Mouse (Mus musculus): ENCODE results near the gene Rpusd1.
A peak's percentile ranks its signal among the peaks of the same experiment; 100 is the strongest.

Rpusd1 gene

GRCm38 (mm10) chr17:25727265-25728008, at the start of gene Rpusd1, which contains the start of gene Chtf18:
TSS of gene Rpusd1 (plus strand) at chr17:25727670.
TSS of gene Chtf18 (minus strand) at chr17:25727419.
- peak; percentile 99 for DNase-seq (ENCODE audit: low spot score in 2 of 2)

DNA sequence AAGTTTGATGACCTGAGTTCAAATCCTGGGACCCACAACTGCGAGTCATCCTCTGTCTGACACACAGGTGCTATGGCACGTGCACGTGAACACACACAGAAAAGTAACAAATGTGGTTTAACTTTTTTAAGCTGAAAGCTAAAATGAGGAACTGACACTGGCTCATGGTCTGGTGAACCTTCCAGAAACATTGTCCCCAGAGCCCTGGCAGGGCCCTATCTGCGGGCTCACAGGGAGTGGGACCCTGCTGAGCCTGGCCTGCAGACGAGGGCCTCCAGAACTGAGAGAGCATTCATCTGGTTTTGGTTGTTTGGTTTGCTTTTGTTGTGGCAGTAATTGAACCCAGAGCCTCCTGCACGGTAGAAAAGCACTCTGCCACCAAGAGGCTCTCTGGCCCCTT, 49.5 kb upstream of the Rpusd1 start:
- no peak for DNase-seq (ENCODE audit: low spot score in 2 of 2)

GRCm38 (mm10) chr17:25679818-25680217, 47.7 kb upstream of the Rpusd1 start:
- DNase-seq (ENCODE audit: low spot score in 2 of 2) = no peak

DNA sequence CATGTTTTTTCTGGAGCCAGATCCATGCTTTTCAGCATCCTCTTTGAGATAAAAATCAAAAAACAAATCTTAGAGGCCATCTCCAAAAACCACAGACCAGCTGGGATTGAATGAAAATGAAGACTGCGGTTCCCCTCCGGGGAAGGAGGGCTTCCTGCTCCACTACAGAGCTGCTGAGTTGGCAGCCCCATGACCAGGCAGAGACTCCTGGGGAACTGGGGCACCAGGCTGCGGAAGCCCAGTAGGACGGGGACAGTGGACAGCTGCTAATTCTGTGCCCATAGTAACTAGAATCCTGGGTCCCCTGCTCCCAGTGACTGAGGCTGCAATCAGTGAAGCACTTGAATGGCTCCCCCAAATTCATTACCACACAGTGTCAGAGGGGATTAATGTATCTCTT, 45.8 kb upstream of the Rpusd1 start:
- no peak for DNase-seq (ENCODE audit: low spot score in 2 of 2)

DNA sequence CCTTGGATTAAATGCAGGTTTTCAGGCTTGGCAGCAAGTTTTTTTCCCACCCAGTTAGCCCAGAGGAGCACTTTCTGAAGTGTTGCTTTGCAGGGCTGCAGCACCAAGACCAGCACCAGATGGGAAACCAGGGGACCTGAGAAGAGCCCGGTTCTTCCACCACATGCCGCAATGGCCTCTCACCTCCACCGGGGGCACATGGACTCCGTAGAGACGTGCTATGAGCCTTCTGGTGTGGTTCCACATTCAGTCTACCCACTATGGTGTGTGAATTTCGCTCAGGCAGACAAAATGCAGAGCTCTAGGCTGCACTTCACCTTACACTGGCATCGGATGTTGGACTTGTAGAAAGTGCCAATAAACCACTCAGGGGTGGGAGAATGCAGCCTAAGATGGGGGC, 41.1 kb upstream of the Rpusd1 start:
- DNase-seq (ENCODE audit: low spot score in 2 of 2) = no peak

DNA sequence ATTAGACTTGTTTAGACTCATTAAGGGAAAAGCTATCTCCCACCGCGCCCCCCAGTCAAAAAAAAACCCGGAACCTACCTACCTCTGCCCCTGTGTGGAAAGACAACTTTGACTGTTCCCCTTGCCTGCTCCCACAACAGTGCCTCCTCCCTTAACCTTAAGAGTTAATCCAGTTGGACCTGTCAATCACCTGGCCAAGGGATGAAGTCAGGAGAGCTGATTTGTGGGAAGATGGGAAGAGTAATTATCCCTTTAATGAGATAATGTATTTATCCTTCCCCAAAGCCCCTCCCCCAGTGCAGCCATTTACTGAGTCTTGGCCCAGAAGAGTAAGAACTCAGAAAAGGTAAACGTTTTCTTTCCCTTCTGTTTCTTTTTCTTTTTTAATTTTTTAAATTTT, 38.5 kb upstream of the Rpusd1 start:
- DNase-seq (ENCODE audit: low spot score in 2 of 2) = no peak

DNA sequence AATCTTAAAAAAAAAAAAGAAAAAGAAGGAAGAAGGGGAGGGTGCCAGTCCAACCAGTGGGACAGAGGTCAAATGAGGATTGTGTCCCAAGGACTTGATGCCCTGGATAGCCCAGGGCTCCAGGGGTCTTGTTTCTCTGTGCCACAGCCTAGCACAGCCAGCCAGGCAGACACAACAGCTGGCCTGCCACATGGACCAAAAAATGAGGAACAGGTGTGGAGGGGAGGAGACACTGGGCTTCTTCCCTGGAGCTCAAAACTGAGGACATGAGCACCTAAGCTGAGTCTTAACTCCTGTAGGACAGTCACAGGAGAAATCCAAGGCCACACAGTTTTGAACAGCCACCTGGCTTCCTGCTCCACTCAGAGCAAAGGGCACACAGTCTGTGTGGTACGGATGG, 31.2 kb upstream of the Rpusd1 start:
- no peak for DNase-seq (ENCODE audit: low spot score in 2 of 2)

DNA sequence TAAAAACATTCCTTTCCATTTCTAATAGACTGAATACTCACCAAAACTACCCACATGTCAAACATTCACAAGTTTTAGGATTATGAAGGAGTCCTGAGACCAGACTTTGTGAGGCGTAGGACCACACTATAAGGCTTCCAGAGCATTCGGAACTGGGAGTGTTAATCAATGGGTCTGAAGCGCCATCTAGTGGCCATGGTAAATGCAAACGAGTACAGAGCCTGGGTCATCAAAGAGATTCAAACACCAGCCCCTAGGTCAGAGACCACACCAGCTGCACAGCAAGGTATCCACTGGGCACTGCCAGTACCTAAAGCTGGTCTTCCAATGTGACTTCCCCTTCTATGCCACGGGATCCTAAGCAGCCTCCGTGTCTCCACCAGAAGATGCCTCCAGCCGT, 29.0 kb upstream of the Rpusd1 start:
- DNase-seq (ENCODE audit: low spot score in 2 of 2) = peak; percentile 58 to 61

DNA sequence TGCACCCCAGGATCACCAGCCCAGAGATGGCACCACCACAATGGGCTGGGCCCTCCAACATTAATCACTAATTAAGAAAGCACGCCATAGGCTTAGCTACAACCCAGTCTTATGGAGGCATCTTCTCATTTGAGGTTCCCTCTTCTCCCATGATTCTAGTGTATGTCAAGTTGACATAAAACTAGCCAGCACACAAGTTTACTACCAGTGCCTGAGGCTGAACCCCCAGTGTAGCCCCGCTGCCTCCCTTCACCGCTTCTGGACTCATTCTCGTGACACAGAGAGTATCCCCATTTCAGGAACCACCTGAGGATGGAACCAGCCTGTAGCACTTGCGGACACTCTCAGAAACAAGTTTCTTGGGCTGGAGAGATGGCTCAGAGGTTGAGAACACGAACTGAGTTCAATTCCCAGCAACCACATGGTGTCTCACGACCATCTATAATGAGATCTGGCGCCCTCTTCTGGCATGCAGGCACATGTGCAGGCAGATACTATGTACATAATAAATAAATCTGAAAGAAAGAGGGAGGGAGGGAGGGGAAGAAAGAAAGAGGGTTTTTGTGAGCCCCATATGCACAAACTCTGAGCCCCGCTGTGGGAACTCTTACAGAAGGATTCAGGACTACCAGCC, 26.5 kb upstream of the Rpusd1 start:
- DNase-seq (ENCODE audit: low spot score in 2 of 2) = no peak

DNA sequence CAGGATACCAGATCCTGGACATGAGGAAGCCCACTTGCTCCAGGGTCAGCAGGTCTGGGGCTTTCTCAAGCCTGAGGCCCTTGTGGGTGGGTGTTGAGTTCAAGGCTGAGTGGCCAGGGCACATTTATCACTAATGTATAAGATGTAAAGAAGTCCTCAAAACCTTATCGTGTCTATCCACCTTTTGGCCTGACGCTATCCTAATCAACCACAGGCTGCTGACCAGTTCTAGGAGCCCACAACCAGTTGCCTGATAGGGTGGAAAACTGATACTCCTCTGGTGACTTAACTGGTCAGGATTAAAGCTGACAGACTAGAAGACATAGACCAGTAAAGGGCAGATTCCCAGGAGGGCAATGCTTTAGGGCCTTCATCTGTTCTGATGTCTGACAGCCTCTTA, 17.5 kb upstream of the Rpusd1 start:
- no peak for DNase-seq (ENCODE audit: low spot score in 2 of 2)

DNA sequence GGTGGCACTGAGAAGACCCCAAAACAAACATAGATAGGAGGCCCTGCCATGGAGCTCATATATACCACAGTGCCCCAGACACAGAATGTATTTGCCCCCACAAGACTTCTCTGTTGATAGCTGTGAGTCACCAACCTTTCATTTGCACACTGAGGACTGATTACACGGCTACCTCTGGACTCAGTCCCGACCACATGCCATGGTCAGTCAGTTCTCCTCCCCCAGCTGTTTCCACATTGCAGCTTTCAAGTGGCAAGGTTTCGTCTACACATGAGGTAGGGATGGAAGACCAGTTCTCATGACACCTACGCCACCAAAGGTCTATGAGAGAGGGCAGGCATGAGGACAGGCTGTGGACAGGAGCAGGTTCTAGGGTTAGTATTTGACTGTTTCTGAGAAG, 16.3 kb upstream of the Rpusd1 start:
- DNase-seq (ENCODE audit: low spot score in 2 of 2) = no peak

DNA sequence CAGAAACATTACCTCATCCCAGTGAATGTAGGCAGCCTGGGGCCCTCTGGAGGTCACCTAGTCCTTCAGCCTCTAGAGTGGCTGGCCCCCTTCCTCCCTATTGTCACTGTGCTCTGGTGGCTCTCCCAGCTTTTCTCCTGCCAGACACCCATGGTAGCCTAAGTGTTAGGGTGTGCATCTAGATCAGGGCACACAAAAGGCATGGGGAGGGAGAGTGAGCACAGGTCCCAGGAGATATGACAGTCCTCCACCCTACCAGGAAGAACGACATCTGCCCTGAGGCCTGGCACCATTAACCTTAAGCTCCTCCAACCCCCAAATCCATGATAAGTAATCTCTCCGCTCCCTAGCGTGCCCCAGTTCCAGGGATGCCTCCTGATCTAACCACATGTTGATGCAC, 11.8 kb upstream of the Rpusd1 start:
- no peak for DNase-seq (ENCODE audit: low spot score in 2 of 2)

GRCm38 (mm10) chr17:25716130-25716529, 11.3 kb upstream of the Rpusd1 start:
- no peak for DNase-seq (ENCODE audit: low spot score in 2 of 2)

- no peak for DNase-seq (ENCODE audit: low spot score in 2 of 2)
These were observed 10.5 kb upstream of the Rpusd1 start, which contains the start of gene Gng13 for GRCm38 (mm10) chr17:25716711-25717637. TSS of gene Gng13 (plus strand) at chr17:25717171.

DNA sequence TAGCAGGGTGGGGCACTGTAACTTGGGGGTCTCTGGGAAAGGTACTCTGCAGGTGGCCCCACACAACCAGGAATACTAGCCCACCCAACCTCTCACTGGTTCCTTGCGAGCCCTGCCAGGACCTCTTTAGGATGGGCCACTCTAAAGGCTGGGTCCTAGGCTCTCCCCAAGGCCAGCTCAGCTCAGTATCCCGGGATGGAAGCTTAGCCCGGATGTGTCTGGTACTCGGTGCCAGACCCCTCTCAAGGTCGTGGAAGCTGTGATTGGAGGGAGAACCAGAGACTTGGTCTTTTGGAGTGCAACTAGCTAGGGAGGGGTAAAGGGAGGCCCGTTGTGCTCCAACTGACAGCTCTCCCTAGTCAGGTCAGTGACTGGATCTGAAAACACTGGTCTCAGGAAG, 9.8 kb upstream of the Rpusd1 start:
- no peak for DNase-seq (ENCODE audit: low spot score in 2 of 2)

DNA sequence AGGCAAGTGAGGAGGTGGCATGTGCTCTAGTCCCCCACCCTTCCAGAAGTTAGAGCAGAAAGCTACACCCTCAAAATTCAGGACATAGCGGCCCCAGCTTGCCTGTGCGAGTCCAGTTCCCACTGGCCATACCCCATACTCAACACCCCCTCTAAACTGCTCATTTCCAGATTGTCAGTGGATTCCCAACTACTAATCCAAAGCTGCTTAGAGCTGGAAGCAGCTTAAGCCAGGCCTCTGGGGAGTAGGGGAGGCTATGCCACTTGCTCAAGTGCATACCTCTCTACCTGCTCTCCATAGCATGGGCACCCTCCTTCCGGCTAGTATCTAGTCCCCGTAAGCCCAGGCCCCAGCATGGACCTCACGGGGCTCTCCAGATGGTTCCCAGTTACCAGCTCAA, 6.0 kb upstream of the Rpusd1 start:
- DNase-seq (ENCODE audit: low spot score in 2 of 2) = no peak

DNA sequence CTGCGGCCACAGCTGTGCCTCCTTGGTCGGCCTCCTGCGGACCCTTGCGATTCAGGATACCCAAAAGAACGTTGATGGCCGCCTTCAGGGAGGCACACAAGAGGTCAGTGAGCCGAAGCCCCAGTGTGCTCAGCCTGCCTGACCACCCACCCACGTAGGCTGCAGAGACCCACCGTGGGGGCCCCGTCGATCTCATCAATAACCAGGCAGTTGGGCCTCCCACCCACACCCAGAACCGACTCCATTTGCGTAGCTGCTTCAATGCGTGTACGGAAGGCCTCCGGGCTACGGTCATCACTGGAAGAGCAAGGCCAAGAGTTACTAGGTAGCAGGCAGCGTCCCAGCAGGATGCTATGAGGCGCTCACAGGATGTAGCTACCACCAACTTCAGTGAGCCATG, 4.0 kb upstream of the Rpusd1 start:
- no peak for DNase-seq (ENCODE audit: low spot score in 2 of 2)

DNA sequence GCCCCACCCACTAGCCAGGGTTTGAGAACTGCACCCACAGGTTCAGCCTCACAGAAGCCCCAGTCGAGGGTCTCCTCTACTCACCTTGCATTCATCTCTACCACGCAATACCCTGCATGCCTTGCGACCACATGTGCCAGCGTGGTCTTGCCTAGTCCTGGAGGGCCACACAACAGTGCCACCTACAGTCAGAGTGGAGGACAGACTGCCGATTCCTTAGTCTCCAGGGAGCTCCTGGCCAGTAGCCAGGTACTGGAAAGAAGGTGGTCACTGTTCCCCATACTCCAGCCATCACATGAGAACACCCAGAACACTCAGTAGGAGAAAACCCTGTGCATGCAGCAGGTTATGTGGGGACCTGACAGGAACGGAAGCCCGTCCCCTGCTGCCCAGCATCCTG, 3.6 kb upstream of the Rpusd1 start:
- no peak for DNase-seq (ENCODE audit: low spot score in 2 of 2)

GRCm38 (mm10) chr17:25725264-25725663, 2.2 kb upstream of the Rpusd1 start:
- DNase-seq (ENCODE audit: low spot score in 2 of 2) = no peak

GRCm38 (mm10) chr17:25728009-25728270, 470 bp downstream of the Rpusd1 start:
- DNase-seq (ENCODE audit: low spot score in 2 of 2) = peak in 1 of 2 experiments; percentile 15

DNA sequence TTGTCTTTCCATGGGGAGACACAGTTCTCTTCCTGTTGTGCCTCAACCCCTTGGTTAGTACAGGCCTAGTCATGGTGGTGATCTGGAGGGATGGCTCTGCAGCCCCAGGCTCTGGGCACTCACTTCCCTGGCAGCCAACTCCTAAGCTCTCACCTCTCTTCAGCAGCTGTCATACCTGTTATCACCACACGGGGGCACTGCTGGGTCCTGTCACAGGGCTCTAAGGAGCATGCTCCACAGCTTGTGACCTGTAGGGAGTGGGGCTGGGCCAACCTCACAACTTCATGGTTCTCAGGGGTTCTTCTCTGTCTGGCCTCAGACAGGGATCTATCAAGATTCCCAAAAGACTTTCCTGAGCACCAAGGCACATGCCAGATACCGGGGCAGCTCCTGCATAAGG, 4.6 kb downstream of the Rpusd1 start:
- peak; percentile 66 to 78 for DNase-seq (ENCODE audit: low spot score in 2 of 2)

DNA sequence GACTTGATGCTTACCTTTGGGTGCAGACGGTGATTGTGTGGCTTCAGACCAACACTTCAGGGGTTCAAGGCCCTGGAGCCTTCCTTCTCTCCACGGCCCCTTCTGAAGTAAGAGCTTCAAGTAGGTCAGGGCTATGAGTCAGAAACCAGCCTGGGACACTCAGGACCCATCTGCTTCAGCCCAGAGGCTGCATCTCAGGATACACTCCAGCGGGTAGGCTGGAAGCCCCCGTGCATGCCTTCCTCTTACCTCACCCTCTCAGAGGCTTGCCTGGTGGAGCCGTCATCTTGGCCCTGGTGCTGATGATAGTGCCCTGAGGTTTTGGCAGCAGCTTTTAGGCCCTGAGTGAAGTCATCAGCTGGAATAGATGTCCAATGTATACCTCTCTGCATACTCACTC, 7.8 kb downstream of the Rpusd1 start:
- no peak for DNase-seq (ENCODE audit: low spot score in 2 of 2)

- no peak for DNase-seq (ENCODE audit: low spot score in 2 of 2)
These were observed 8.3 kb downstream of the Rpusd1 start, which contains the start of gene Mslnl for GRCm38 (mm10) chr17:25735745-25736144. TSS of gene Mslnl (plus strand) at chr17:25736042.
